Comparison of ENCODE assay signal across 27 mouse cellular contexts in the genomic region with DNA sequence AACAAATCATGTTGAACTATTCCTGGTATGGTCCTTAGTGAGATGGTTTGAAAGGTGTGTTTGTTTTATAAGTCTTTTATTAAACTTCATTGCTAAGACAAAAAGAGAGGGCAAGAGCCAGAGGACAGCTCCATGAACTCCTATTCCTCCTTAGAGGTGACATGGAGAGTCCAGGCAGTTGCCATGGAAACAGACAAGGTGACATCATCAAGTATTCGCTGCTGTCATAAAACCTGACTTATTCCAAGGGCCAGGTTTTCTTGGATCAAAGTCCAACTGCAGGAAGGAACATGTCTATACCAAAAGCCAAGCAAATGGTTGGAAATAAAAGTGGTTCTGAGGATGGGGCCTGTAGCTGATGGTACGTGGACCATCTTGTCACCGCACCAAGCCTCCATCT.
DNase-seq lines count a peak whose midpoint lies in the region; ATAC-seq lines count a peak whose summit lies in the region.
"Had no signal": no experiment of that assay in that cellular context is flagged by ENCODE, and none has a peak within 500 bp of the region (broad histone marks: within the 10 kb centered on the region; RNA-seq: fewer than 3 reads in every experiment).

No protein-coding gene starts in this region.

- no peak overlapping the region for H3K9ac ChIP-seq in intestine, embryonic 15.5 days
- H3K9ac ChIP-seq: embryonic facial prominence, embryonic 13.5 days; forebrain, embryonic 12.5 days; forebrain, embryonic 15.5 days; heart, embryonic 13.5 days; hindbrain, embryonic 14.5 days had no signal

- no peak overlapping the region for H3K4me3 ChIP-seq in intestine, embryonic 15.5 days (replicated peaks)
- H3K4me3 ChIP-seq: embryonic facial prominence, embryonic 10.5 days; embryonic facial prominence, embryonic 13.5 days; erythroblast, embryonic 14.5 days; forebrain, embryonic 12.5 days; forebrain, embryonic 15.5 days; heart, adult 2 months; heart, embryonic 10.5 days; heart, embryonic 13.5 days had no signal

- no peaks in the 10 kb centered on the region for H3K4me1 ChIP-seq in intestine, embryonic 15.5 days (replicated peaks)
- H3K4me1 ChIP-seq: forebrain, embryonic 12.5 days; forebrain, embryonic 15.5 days; heart, embryonic 10.5 days; heart, embryonic 13.5 days had no signal

- H3K36me3 ChIP-seq in intestine, embryonic 15.5 days: no peaks in the 10 kb centered on the region
- H3K36me3 ChIP-seq: embryonic facial prominence, embryonic 10.5 days; embryonic facial prominence, embryonic 13.5 days; forebrain, embryonic 12.5 days; forebrain, embryonic 15.5 days; heart, embryonic 10.5 days; heart, embryonic 13.5 days had no signal

- no peaks in the 10 kb centered on the region for H3K9me3 ChIP-seq in intestine, embryonic 15.5 days
- H3K9me3 ChIP-seq: embryonic facial prominence, embryonic 10.5 days; embryonic facial prominence, embryonic 13.5 days; forebrain, embryonic 12.5 days; forebrain, embryonic 15.5 days; heart, embryonic 10.5 days; heart, embryonic 13.5 days had no signal

- peak; percentile 78 for ATAC-seq in intestine, embryonic 15.5 days
- ATAC-seq: CD4-positive, CD25-positive, alpha-beta regulatory T cell, adult 4 months; forebrain, embryonic 15.5 days; hindbrain, postnatal 0 days; inflammation-experienced regulatory T-cells, adult 6 months had no signal

- 82% methylated on average over 3 of the region's 3 CpGs for WGBS in intestine, embryonic 15.5 days

- H3K4me2 ChIP-seq in intestine, embryonic 15.5 days (replicated peaks): no peak overlapping the region
- H3K4me2 ChIP-seq: embryonic facial prominence, embryonic 13.5 days; forebrain, embryonic 12.5 days; forebrain, embryonic 15.5 days; heart, embryonic 13.5 days; hindbrain, embryonic 14.5 days had no signal

- DNase-seq in ES-CJ7 (ENCODE audit: low read depth, low spot score) (peak; percentile 7), R1 (ENCODE audit: low read depth, low spot score) (peak; percentile 50)
- DNase-seq in T-cell, adult 2 months (ENCODE audit: low spot score): no peak
- no peak for DNase-seq in thymus, postnatal 10 days (ENCODE audit: low spot score in 2 of 2)
- DNase-seq in adrenal gland, postnatal 36 days: no peak
- DNase-seq: adrenal gland, postnatal 10 days; cerebellum, adult 11 months; cerebellum, adult 2 months; cerebellum, postnatal 36 days; embryo, embryonic 11 days; gastrocnemius, postnatal 10 days; gastrocnemius, postnatal 36 days; heart, adult 2 months; heart, postnatal 14 days; heart, postnatal 4 days had no signal

- no peak overlapping the region for H3K27ac ChIP-seq in intestine, embryonic 15.5 days
- H3K27ac ChIP-seq: embryonic facial prominence, embryonic 10.5 days; embryonic facial prominence, embryonic 13.5 days; forebrain, embryonic 12.5 days; forebrain, embryonic 15.5 days; heart, adult 2 months; heart, embryonic 10.5 days; heart, embryonic 13.5 days; hindbrain, embryonic 14.5 days; hindbrain, postnatal 0 days had no signal

- no peaks in the 10 kb centered on the region for H3K27me3 ChIP-seq in intestine, embryonic 15.5 days (replicated peaks)
- H3K27me3 ChIP-seq: embryonic facial prominence, embryonic 13.5 days; forebrain, embryonic 12.5 days; forebrain, embryonic 15.5 days; heart, embryonic 13.5 days had no signal

Comparison
In these comparisons a context has a peak if more than half of its experiments do, and no peak if none do; other contexts are left out.
1. DNase-seq: peak in ES-CJ7 (single experiment) and R1 (single experiment); none in T-cell, adult 2 months (single experiment), thymus, postnatal 10 days (0 of 2) and adrenal gland, postnatal 36 days (0 of 2).